Mouse (Mus musculus) CH12.LX (cell line): Measurements from ENCODE around the gene Gria1.

ENCODE experiments used
- CTCF ChIP-seq, 2 experiments: IDR thresholded peaks in 1 of 2; conservative IDR thresholded peaks in 1 of 2; 2 replicates each; pipeline ENCODE4 v1.5.1; 2011 to 2012; ENCODE audit warnings: low read depth in 2 of 2, low read length in 2 of 2, improper control_type of control experiment in 1 of 2, inconsistent platforms in 1 of 2, mild to moderate bottlenecking in 1 of 2, moderate library complexity in 1 of 2
- EP300 ChIP-seq: IDR thresholded peaks from 2 replicates; pipeline ENCODE4 v1.6.1; 2011; ENCODE audit warnings: low read length, improper control_type of control experiment
- JUN ChIP-seq: IDR thresholded peaks from 2 replicates; pipeline ENCODE4 v1.6.1; 2011; ENCODE audit warnings: low read depth, mild to moderate bottlenecking, low read length, improper control_type of control experiment, moderate library complexity; ENCODE audit not compliant: insufficient read depth
- MAFK ChIP-seq: IDR thresholded peaks from 2 replicates; pipeline ENCODE4 v1.6.1; 2011; ENCODE audit warnings: low read length, improper control_type of control experiment; ENCODE audit not compliant: insufficient replicate concordance
- MAX ChIP-seq: IDR thresholded peaks from 2 replicates; pipeline ENCODE4 v1.6.1; 2011; ENCODE audit warnings: low read length, improper control_type of control experiment
- MXI1 ChIP-seq: IDR thresholded peaks from 2 replicates; pipeline ENCODE4 v1.6.1; 2011; ENCODE audit warnings: mild to moderate bottlenecking, low read depth, low read length, improper control_type of control experiment
- POLR2A ChIP-seq: IDR thresholded peaks from 2 replicates; pipeline ENCODE4 v1.6.1; 2011; ENCODE audit warnings: low read depth, mild to moderate bottlenecking, improper control_type of control experiment, low read length
- SIN3A ChIP-seq: IDR thresholded peaks from 2 replicates; pipeline ENCODE4 v1.6.1; 2012; ENCODE audit warnings: low read length, improper control_type of control experiment, inconsistent platforms
- SMC3 ChIP-seq: IDR thresholded peaks from 2 replicates; pipeline ENCODE4 v1.6.1; 2011; ENCODE audit warnings: low read depth, low read length, improper control_type of control experiment
- UBTF ChIP-seq: IDR thresholded peaks from 2 replicates; pipeline ENCODE4 v1.6.1; 2012; ENCODE audit warnings: low read depth, mild to moderate bottlenecking, inconsistent platforms, low read length, improper control_type of control experiment, moderate library complexity
- ZMIZ1 ChIP-seq: IDR thresholded peaks from 2 replicates; pipeline ENCODE4 v1.6.1; 2012; ENCODE audit warnings: low read depth, mild to moderate bottlenecking, inconsistent platforms, low read length, improper control_type of control experiment

DNA sequence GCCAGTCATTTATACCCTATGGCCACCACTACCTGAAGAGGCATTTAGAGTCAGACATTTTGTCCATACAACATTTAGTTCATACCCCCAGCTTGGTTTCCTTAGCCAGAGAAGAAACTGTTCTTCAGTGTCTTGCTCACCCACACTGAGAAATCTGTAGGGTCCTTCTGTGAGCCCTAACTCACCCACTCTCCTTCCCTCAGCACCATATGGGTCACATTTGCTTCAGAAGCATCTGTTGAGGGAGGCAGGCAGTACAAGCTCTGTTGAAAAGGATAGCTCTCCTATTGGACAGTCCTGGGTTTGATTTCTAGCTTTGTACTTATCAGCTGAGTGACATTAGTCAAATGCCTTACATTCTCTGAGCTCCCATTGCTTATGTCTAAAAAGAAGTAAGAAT lies 196.1 kb downstream of the Gria1 start:
- TF ChIP-seq CTCF (conservative IDR thresholded peaks at IDR 0.05 in 1 of 2, IDR thresholded peaks at IDR 0.05 in 1 of 2; ENCODE audit: low read depth in 2 of 2, low read length in 2 of 2) (no peak), ZMIZ1 (no peak), SIN3A (no peak), POLR2A (no peak), MAFK (no peak), SMC3 (no peak), EP300 (no peak), MXI1 (no peak), MAX (no peak), UBTF (no peak), JUN (no peak)
